23 mouse cellular contexts compared by ENCODE assay signal in genomic region chr15:69551012-69551411, GRCm38 (mm10).
DNase-seq lines count a peak whose midpoint lies in the region; ATAC-seq and TF ChIP-seq lines count a peak whose summit lies in the region.
"Had no signal": no experiment of that assay in that cellular context is flagged by ENCODE, and none has a peak within 500 bp of the region (broad histone marks: within the 10 kb centered on the region; RNA-seq: fewer than 3 reads in every experiment).

No protein-coding gene starts in this region.

- WGBS in embryonic facial prominence, embryonic 11.5 days = 50% methylated on average over 1 of the region's 1 CpGs
- 56% methylated on average over 1 of the region's 1 CpGs for WGBS in embryonic facial prominence, embryonic 10.5 days
- WGBS in kidney, embryonic 15.5 days = 50% methylated on average over 1 of the region's 1 CpGs
- 50% methylated on average over 1 of the region's 1 CpGs for WGBS in kidney, adult 2 months
- 84% methylated on average over 1 of the region's 1 CpGs for WGBS in limb, embryonic 14.5 days
- 71% methylated on average over 1 of the region's 1 CpGs for WGBS in limb, embryonic 10.5 days

- no peak for ATAC-seq in embryonic facial prominence, embryonic 11.5 days (replicated peaks; ENCODE audit: insufficient number of reproducible peaks, low FRiP score, low TSS enrichment, low read depth)
- peak; percentile 67; the same call in 1 of the 2 replicates for ATAC-seq in kidney, embryonic 15.5 days (replicated peaks; ENCODE audit: low FRiP score)
- no peak for ATAC-seq in limb, embryonic 14.5 days (ENCODE audit: low FRiP score, low read depth)
- ATAC-seq: activated CD4-positive, CD25-positive, alpha-beta regulatory T cell, adult 4 months; forebrain, embryonic 14.5 days; Patski had no signal

- peak; percentile 31 for DNase-seq in embryonic facial prominence, embryonic 11.5 days (ENCODE audit: low spot score)
- no peak for DNase-seq in embryonic facial prominence, embryonic 10.5 days (ENCODE audit: low spot score)
- DNase-seq in kidney, adult 2 months = no peak
- DNase-seq in limb, embryonic 14.5 days (ENCODE audit: low spot score) = peak; percentile 12
- DNase-seq in limb, embryonic 10.5 days (ENCODE audit: low spot score) = no peak
- peak; percentile 3 for DNase-seq in mesoderm, embryonic 11.5 days (ENCODE audit: low read depth, low spot score)
- DNase-seq: adrenal gland, postnatal 14 days; cerebellum, adult 11-12 months; cerebellum, adult 9-10 months; cerebellum, postnatal 25 days; gastrocnemius, postnatal 10 days; heart, adult 2 months had no signal

- H3K36me3 ChIP-seq in embryonic facial prominence, embryonic 11.5 days (replicated peaks; ENCODE audit: control insufficient read depth, insufficient read depth, low read depth, low read length) = no peaks in the 10 kb centered on the region
- H3K36me3 ChIP-seq in embryonic facial prominence, embryonic 10.5 days (replicated peaks) = no peaks in the 10 kb centered on the region
- no peaks in the 10 kb centered on the region for H3K36me3 ChIP-seq in kidney, embryonic 15.5 days
- H3K36me3 ChIP-seq in kidney, adult 2 months (ENCODE audit: control insufficient read depth, insufficient read depth, low read length) = no peaks in the 10 kb centered on the region
- H3K36me3 ChIP-seq in limb, embryonic 14.5 days (ENCODE audit: control insufficient read depth, insufficient read depth, low read length) = no peaks in the 10 kb centered on the region
- no peaks in the 10 kb centered on the region for H3K36me3 ChIP-seq in limb, embryonic 10.5 days
- H3K36me3 ChIP-seq: embryonic facial prominence, embryonic 15.5 days; forebrain, embryonic 10.5 days; heart, embryonic 12.5 days; hindbrain, embryonic 10.5 days had no signal

- H3K4me2 ChIP-seq in embryonic facial prominence, embryonic 11.5 days (ENCODE audit: low read depth, low read length) = no peak overlapping the region
- H3K4me2 ChIP-seq in kidney, embryonic 15.5 days = no peak overlapping the region
- H3K4me2 ChIP-seq in limb, embryonic 14.5 days (replicated peaks; ENCODE audit: low read depth, low read length, severe bottlenecking) = no peak overlapping the region
- H3K4me2 ChIP-seq: embryonic facial prominence, embryonic 15.5 days; heart, embryonic 12.5 days; hindbrain, embryonic 14.5 days had no signal

- no peak overlapping the region for H3K9ac ChIP-seq in embryonic facial prominence, embryonic 11.5 days (replicated peaks; ENCODE audit: low read length)
- H3K9ac ChIP-seq in kidney, embryonic 15.5 days = no peak overlapping the region
- H3K9ac ChIP-seq in limb, embryonic 14.5 days (ENCODE audit: low read depth, low read length, severe bottlenecking) = no peak overlapping the region
- H3K9ac ChIP-seq: embryonic facial prominence, embryonic 15.5 days; heart, embryonic 12.5 days; hindbrain, embryonic 14.5 days had no signal

- H3K9me3 ChIP-seq in embryonic facial prominence, embryonic 11.5 days (replicated peaks; ENCODE audit: control insufficient read depth, low read length) = no peaks in the 10 kb centered on the region
- H3K9me3 ChIP-seq in embryonic facial prominence, embryonic 10.5 days = no peaks in the 10 kb centered on the region
- no peaks in the 10 kb centered on the region for H3K9me3 ChIP-seq in kidney, embryonic 15.5 days (replicated peaks)
- H3K9me3 ChIP-seq in limb, embryonic 14.5 days (ENCODE audit: control insufficient read depth, low read length) = no peaks in the 10 kb centered on the region
- H3K9me3 ChIP-seq in limb, embryonic 10.5 days (replicated peaks) = no peaks in the 10 kb centered on the region
- H3K9me3 ChIP-seq: embryonic facial prominence, embryonic 15.5 days; forebrain, embryonic 10.5 days; heart, embryonic 12.5 days; hindbrain, embryonic 10.5 days had no signal

- H3K27ac ChIP-seq in embryonic facial prominence, embryonic 11.5 days (replicated peaks; ENCODE audit: low read depth, low read length) = no peak overlapping the region
- H3K27ac ChIP-seq in embryonic facial prominence, embryonic 10.5 days (replicated peaks) = no peak overlapping the region
- H3K27ac ChIP-seq in kidney, embryonic 15.5 days = peak overlapping the region; percentile 56; the same call in 1 of the 2 replicates
- no peak overlapping the region for H3K27ac ChIP-seq in kidney, adult 2 months (ENCODE audit: insufficient read depth, low read depth, low read length)
- no peak overlapping the region for H3K27ac ChIP-seq in limb, embryonic 14.5 days (replicated peaks; ENCODE audit: low read depth, low read length)
- H3K27ac ChIP-seq in limb, embryonic 10.5 days = no peak overlapping the region
- H3K27ac ChIP-seq: embryonic facial prominence, embryonic 15.5 days; forebrain, embryonic 10.5 days; heart, adult 2 months; hindbrain, embryonic 10.5 days; hindbrain, embryonic 14.5 days had no signal

- no peaks in the 10 kb centered on the region for H3K4me1 ChIP-seq in embryonic facial prominence, embryonic 11.5 days (ENCODE audit: control insufficient read depth, insufficient read depth, low read length)
- peaks cover 16% of the 10 kb centered on the region; the same call in 1 of the 2 replicates for H3K4me1 ChIP-seq in embryonic facial prominence, embryonic 10.5 days
- H3K4me1 ChIP-seq in kidney, embryonic 15.5 days = peaks cover 10% of the 10 kb centered on the region
- H3K4me1 ChIP-seq in kidney, adult 2 months (ENCODE audit: control insufficient read depth, insufficient read depth, low read length) = no peaks in the 10 kb centered on the region
- no peaks in the 10 kb centered on the region for H3K4me1 ChIP-seq in limb, embryonic 14.5 days (ENCODE audit: control insufficient read depth, insufficient read depth, low read length)
- H3K4me1 ChIP-seq in limb, embryonic 10.5 days = no peaks in the 10 kb centered on the region
- H3K4me1 ChIP-seq: embryonic facial prominence, embryonic 15.5 days had no signal

- H3K4me3 ChIP-seq in embryonic facial prominence, embryonic 11.5 days (ENCODE audit: low read depth, low read length) = no peak overlapping the region
- H3K4me3 ChIP-seq in embryonic facial prominence, embryonic 10.5 days = no peak overlapping the region
- no peak overlapping the region for H3K4me3 ChIP-seq in kidney, embryonic 15.5 days (replicated peaks)
- no peak overlapping the region for H3K4me3 ChIP-seq in kidney, adult 2 months (ENCODE audit: insufficient read depth, low read depth, low read length)
- no peak overlapping the region for H3K4me3 ChIP-seq in limb, embryonic 14.5 days (replicated peaks; ENCODE audit: low read length)
- H3K4me3 ChIP-seq in limb, embryonic 10.5 days = no peak overlapping the region
- H3K4me3 ChIP-seq: embryonic facial prominence, embryonic 15.5 days; erythroblast, embryonic 14.5 days; forebrain, embryonic 10.5 days; heart, adult 2 months; heart, embryonic 12.5 days; hindbrain, embryonic 10.5 days had no signal

- TF ChIP-seq POLR2A in kidney, adult 2 months (IDR thresholded peaks at IDR 0.05; ENCODE audit: low read depth, low read length) = no peak
- no peak for TF ChIP-seq POLR2A in limb, embryonic 14.5 days (IDR thresholded peaks at IDR 0.05; ENCODE audit: borderline replicate concordance, extremely low read depth, insufficient read depth, insufficient read length)

- no peaks in the 10 kb centered on the region for H3K27me3 ChIP-seq in embryonic facial prominence, embryonic 11.5 days (ENCODE audit: control insufficient read depth, insufficient read depth, low read length)
- no peaks in the 10 kb centered on the region for H3K27me3 ChIP-seq in embryonic facial prominence, embryonic 10.5 days (replicated peaks; ENCODE audit: low read depth, poor library complexity, severe bottlenecking)
- H3K27me3 ChIP-seq in kidney, embryonic 15.5 days = no peaks in the 10 kb centered on the region
- H3K27me3 ChIP-seq in kidney, adult 2 months (replicated peaks; ENCODE audit: control insufficient read depth, insufficient read depth, low read length) = no peaks in the 10 kb centered on the region
- H3K27me3 ChIP-seq in limb, embryonic 14.5 days (ENCODE audit: control insufficient read depth, insufficient read depth, low read length) = no peaks in the 10 kb centered on the region
- H3K27me3 ChIP-seq in limb, embryonic 10.5 days (ENCODE audit: low read depth, poor library complexity, severe bottlenecking) = no peaks in the 10 kb centered on the region
- H3K27me3 ChIP-seq: CH12.LX; embryonic facial prominence, embryonic 15.5 days; heart, embryonic 12.5 days; Patski had no signal

- no peak for TF ChIP-seq CTCF in kidney, adult 2 months (conservative IDR thresholded peaks at IDR 0.05; ENCODE audit: insufficient read depth, insufficient read length, low read depth, low read length)

Comparison
In these comparisons a context has a peak if more than half of its experiments do, and no peak if none do; other contexts are left out.
1. DNase-seq: peak in embryonic facial prominence, embryonic 11.5 days (single experiment), limb, embryonic 14.5 days (single experiment) and mesoderm, embryonic 11.5 days (single experiment); none in embryonic facial prominence, embryonic 10.5 days (single experiment), kidney, adult 2 months (single experiment) and limb, embryonic 10.5 days (single experiment).